1 mouse cellular context compared by ENCODE assay signal in the genomic region with DNA sequence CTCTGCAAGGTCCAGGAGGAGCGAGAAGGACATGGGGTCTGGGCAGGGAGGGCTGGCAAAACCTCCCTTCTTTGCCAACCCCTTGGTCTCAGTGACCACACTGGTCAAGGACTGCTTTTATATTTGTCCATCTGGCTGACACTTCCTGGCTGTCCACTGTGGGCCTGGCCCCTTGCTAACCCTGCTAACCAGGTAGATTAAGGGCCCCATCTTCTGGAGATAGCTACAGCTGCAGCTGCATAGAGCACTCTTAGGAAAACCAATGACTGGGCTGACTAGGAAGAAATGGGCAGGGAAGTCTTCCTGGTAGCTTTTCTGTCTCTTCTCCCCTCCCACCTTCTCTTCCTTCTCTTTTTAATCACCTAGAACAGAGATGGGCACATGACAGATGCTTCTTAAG.
TF ChIP-seq lines count a peak whose summit lies in the region.

No protein-coding gene starts in this region.

TF ChIP-seq in MEL, 35 proteins besides CTCF, POLR2A, EP300 and RAD21:
- TF ChIP-seq SMC3 (IDR thresholded peaks at IDR 0.05; ENCODE audit: low read depth, low read length) (0 out of 2 replicates have a peak, but pooled peaks have one; percentile 22), UBTF (IDR thresholded peaks at IDR 0.05; ENCODE audit: borderline replicate concordance, insufficient read depth, low read depth, low read length) (no peak), ZC3H11A (IDR thresholded peaks at IDR 0.05; ENCODE audit: low read depth, low read length) (peak; percentile 12; the same call in 1 of the 2 replicates), MAZ (IDR thresholded peaks at IDR 0.05; ENCODE audit: low read depth, low read length) (no peak)
